In the genomic region with DNA sequence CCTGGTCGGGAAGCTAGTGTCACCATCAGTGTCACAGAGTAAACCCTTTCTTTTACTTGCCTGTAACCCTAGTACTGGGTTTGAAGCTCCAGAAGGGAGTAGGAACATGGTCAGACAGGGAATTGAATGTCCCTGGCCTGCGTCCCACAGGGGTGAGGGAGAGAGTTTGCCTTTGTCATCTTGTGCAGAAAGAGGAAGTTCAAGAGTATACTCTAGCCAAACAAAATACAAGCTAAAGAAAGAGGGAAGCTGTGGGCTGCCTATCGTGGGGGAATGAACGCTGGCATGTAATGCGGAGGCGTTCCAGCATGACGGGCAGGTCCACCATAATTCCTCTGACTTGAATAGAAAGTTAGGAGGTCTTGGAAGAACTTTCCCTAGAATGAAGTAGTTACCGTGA, we compare ENCODE assay signal across 10 mouse cellular contexts. TPM values are rescaled to one million over a fixed set of nuclear protein-coding genes. Genes with fewer than 3 reads are reported as not detected.
DNase-seq lines count a peak whose midpoint lies in the region; ATAC-seq and TF ChIP-seq lines count a peak whose summit lies in the region.
"Had no signal": no experiment of that assay in that cellular context is flagged by ENCODE, and none has a peak within 500 bp of the region (broad histone marks: within the 10 kb centered on the region; RNA-seq: fewer than 3 reads in every experiment).

No protein-coding gene starts in this region.

- no peaks in the 10 kb centered on the region for H3K9me3 ChIP-seq in liver, embryonic 12.5 days (replicated peaks)
- H3K9me3 ChIP-seq in midbrain, embryonic 16.5 days (replicated peaks; ENCODE audit: control insufficient read depth, low read length, poor library complexity, severe bottlenecking): no peaks in the 10 kb centered on the region
- H3K9me3 ChIP-seq: midbrain, embryonic 10.5 days had no signal

- TF ChIP-seq CTCF in liver, adult 2 months (IDR thresholded peaks at IDR 0.05; ENCODE audit: low read depth, low read length): no peak

- WGBS in liver, adult 2 months: 89% methylated on average over 8 of the region's 8 CpGs
- WGBS in liver, embryonic 12.5 days (ENCODE audit: insufficient replicate concordance): 34% methylated on average over 8 of the region's 8 CpGs
- 92% methylated on average over 8 of the region's 8 CpGs for WGBS in midbrain, embryonic 16.5 days

- peak; percentile 55 for DNase-seq in liver, adult 2 months (ENCODE audit: extremely low read depth, low read depth, low spot score)
- DNase-seq in monocyte, adult 2 months (ENCODE audit: low read depth in 1 of 2, low spot score in 2 of 2): peak; percentile 54 to 67
- DNase-seq in retina, embryonic 14.5 days (ENCODE audit: low spot score): no peak

- no peak overlapping the region for H3K4me3 ChIP-seq in liver, adult 2 months (ENCODE audit: insufficient read depth, low read depth, low read length)
- no peak overlapping the region for H3K4me3 ChIP-seq in liver, embryonic 12.5 days
- no peak overlapping the region for H3K4me3 ChIP-seq in brown adipose tissue, adult 24 weeks (ENCODE audit: insufficient read depth, low read depth, low read length)
- no peak overlapping the region for H3K4me3 ChIP-seq in midbrain, embryonic 16.5 days (ENCODE audit: low read depth, low read length)
- H3K4me3 ChIP-seq: midbrain, embryonic 10.5 days had no signal

- ATAC-seq in liver, embryonic 12.5 days: no peak
- ATAC-seq in hematopoietic stem cell, adult 5-6 weeks (replicated peaks in 1 of 2; ENCODE audit: insufficient read depth in 1 of 2, low FRiP score in 2 of 2, low TSS enrichment in 1 of 2, low read depth in 1 of 2, poor library complexity in 2 of 2, severe bottlenecking in 2 of 2): peak; percentile 76 to 91
- ATAC-seq in midbrain, embryonic 16.5 days: no peak
- ATAC-seq in inflammation-experienced regulatory T-cells, adult 6 months: no peak

- no peak overlapping the region for H3K4me2 ChIP-seq in liver, embryonic 12.5 days
- H3K4me2 ChIP-seq in midbrain, embryonic 16.5 days (ENCODE audit: low read length): no peak overlapping the region

- H3K27ac ChIP-seq in liver, adult 2 months (replicated peaks; ENCODE audit: insufficient read depth, low read depth, low read length): no peak overlapping the region
- no peak overlapping the region for H3K27ac ChIP-seq in liver, embryonic 12.5 days
- H3K27ac ChIP-seq in brown adipose tissue, adult 24 weeks (replicated peaks; ENCODE audit: low read depth, low read length): peak overlapping the region; percentile 38; the same call in 1 of the 2 replicates
- H3K27ac ChIP-seq in midbrain, embryonic 16.5 days (ENCODE audit: low read length): no peak overlapping the region
- H3K27ac ChIP-seq: midbrain, embryonic 10.5 days had no signal

- H3K36me3 ChIP-seq in liver, adult 2 months (ENCODE audit: control insufficient read depth, insufficient read depth, low read length): peaks cover 10% of the 10 kb centered on the region; the same call in 1 of the 2 replicates
- H3K36me3 ChIP-seq in liver, embryonic 12.5 days: no peaks in the 10 kb centered on the region
- H3K36me3 ChIP-seq in midbrain, embryonic 16.5 days (ENCODE audit: control insufficient read depth, insufficient read depth, low read length): no peaks in the 10 kb centered on the region
- H3K36me3 ChIP-seq: midbrain, embryonic 10.5 days had no signal

- H3K27me3 ChIP-seq in liver, adult 2 months (ENCODE audit: control insufficient read depth, insufficient read depth, low read length): no peaks in the 10 kb centered on the region
- H3K27me3 ChIP-seq in liver, embryonic 12.5 days (replicated peaks): no peaks in the 10 kb centered on the region
- H3K27me3 ChIP-seq in midbrain, embryonic 16.5 days (ENCODE audit: control insufficient read depth, insufficient read depth, low read depth, low read length): no peaks in the 10 kb centered on the region

- no peaks in the 10 kb centered on the region for H3K79me2 ChIP-seq in liver, adult 2 months (ENCODE audit: control insufficient read depth, insufficient read depth, low read length)

- H3K9ac ChIP-seq in liver, adult 2 months (ENCODE audit: low read depth, low read length): no peak overlapping the region
- no peak overlapping the region for H3K9ac ChIP-seq in liver, embryonic 12.5 days
- H3K9ac ChIP-seq in midbrain, embryonic 16.5 days (ENCODE audit: low read depth, low read length): no peak overlapping the region

- peaks cover 11% of the 10 kb centered on the region; the same call in 1 of the 2 replicates for H3K4me1 ChIP-seq in liver, adult 2 months (ENCODE audit: control insufficient read depth, insufficient read depth, low read length)
- peaks cover 6% of the 10 kb centered on the region; the same call in 1 of the 2 replicates for H3K4me1 ChIP-seq in liver, embryonic 12.5 days
- peaks cover 2% of the 10 kb centered on the region; the same call in 1 of the 2 replicates for H3K4me1 ChIP-seq in brown adipose tissue, adult 24 weeks (ENCODE audit: control insufficient read depth, insufficient read depth, insufficient read length, low read length)
- H3K4me1 ChIP-seq in midbrain, embryonic 16.5 days (ENCODE audit: control insufficient read depth, insufficient read depth, low read length): no peaks in the 10 kb centered on the region
- H3K4me1 ChIP-seq: midbrain, embryonic 10.5 days had no signal

- TF ChIP-seq POLR2A in liver, adult 2 months (IDR thresholded peaks at IDR 0.05; ENCODE audit: extremely low read depth, insufficient read depth, low read length): no peak

RNA-seq across cellular contexts. Expression of gene Ccl9, which starts 6.2 kb away (rescaled TPM):
- total RNA-seq in liver, adult 2 months (2014; rRNA removed): 92.1 and 125 TPM in 2 replicates
- polyA plus RNA-seq in liver, adult 2 months (2012; rRNA removed): 45.5 and 61.7 TPM in 2 replicates
- polyA plus RNA-seq in liver, embryonic 12.5 days (2016; fragmentation: Nextera tagmentation; extraction: Ambion mirVana): 9.7 and 11.9 TPM in 2 replicates
- 11.4 and 13.7 TPM in 2 replicates for polyA plus RNA-seq in brown adipose tissue, adult 24 weeks (2012; ENCODE audit: insufficient read depth, insufficient read length, missing spikeins)
- 37.3 and 43.8 TPM in 2 replicates for total RNA-seq in hematopoietic stem cell, adult 5-6 weeks (2017)
- polyA plus RNA-seq in midbrain, embryonic 16.5 days (2015; fragmentation: Nextera tagmentation; extraction: Ambion mirVana): 1.1 and 1.5 TPM in 2 replicates
- not detected for polyA plus RNA-seq in inflammation-experienced regulatory T-cells, adult 6 months (2017; shearing (Covaris generic))

RNA-seq across cellular contexts. Expression of gene Ccl6, which starts 20.7 kb away (rescaled TPM):
- total RNA-seq in liver, adult 2 months (2014; rRNA removed): 8.7 and 14.1 TPM in 2 replicates
- 2.5 and 3.3 TPM in 2 replicates for polyA plus RNA-seq in liver, adult 2 months (2012; rRNA removed)
- 8.0 and 8.8 TPM in 2 replicates for polyA plus RNA-seq in liver, embryonic 12.5 days (2016; fragmentation: Nextera tagmentation; extraction: Ambion mirVana)
- polyA plus RNA-seq in brown adipose tissue, adult 24 weeks (2012; ENCODE audit: insufficient read depth, insufficient read length, missing spikeins): 21.1 and 56.5 TPM in 2 replicates
- total RNA-seq in hematopoietic stem cell, adult 5-6 weeks (2017): 6.3 and 33.4 TPM in 2 replicates
- 0.88 and 2.0 TPM in 2 replicates for polyA plus RNA-seq in midbrain, embryonic 16.5 days (2015; fragmentation: Nextera tagmentation; extraction: Ambion mirVana)
- polyA plus RNA-seq in inflammation-experienced regulatory T-cells, adult 6 months (2017; shearing (Covaris generic)): 1 to 10 TPM in 1 of 3 experiments, not detected in 2; 1.3 TPM

RNA-seq across cellular contexts. Expression of gene Ccl5, which starts 41.9 kb away (rescaled TPM):
- total RNA-seq in liver, adult 2 months (2014; rRNA removed): 0.37 and 1.1 TPM in 2 replicates
- 7.2 and 13.2 TPM in 2 replicates for polyA plus RNA-seq in liver, adult 2 months (2012; rRNA removed)
- polyA plus RNA-seq in liver, embryonic 12.5 days (2016; fragmentation: Nextera tagmentation; extraction: Ambion mirVana): 0.33 TPM in 1 of 2 replicates, not detected in the other
- polyA plus RNA-seq in brown adipose tissue, adult 24 weeks (2012; ENCODE audit: insufficient read depth, insufficient read length, missing spikeins): 3.7 and 4.0 TPM in 2 replicates
- total RNA-seq in hematopoietic stem cell, adult 5-6 weeks (2017): 4.7 and 5.3 TPM in 2 replicates
- polyA plus RNA-seq in midbrain, embryonic 16.5 days (2015; fragmentation: Nextera tagmentation; extraction: Ambion mirVana): not detected in 2 replicates
- 1,000 to 10,000 TPM in 1 of 3 experiments, 100 to 1,000 TPM in 2; 180 to 6,393 (median 256) TPM for polyA plus RNA-seq in inflammation-experienced regulatory T-cells, adult 6 months (2017; shearing (Covaris generic))
- total RNA-seq: layer of hippocampus, postnatal 14 days had no signal
- polyA plus RNA-seq: midbrain, embryonic 10.5 days had no signal

RNA-seq across cellular contexts. Expression of gene Heatr9, which starts 50.2 kb away (rescaled TPM):
- total RNA-seq in liver, adult 2 months (2014; rRNA removed): not detected in 2 replicates
- polyA plus RNA-seq in liver, adult 2 months (2012; rRNA removed): not detected in 2 replicates
- not detected in 2 replicates for polyA plus RNA-seq in liver, embryonic 12.5 days (2016; fragmentation: Nextera tagmentation; extraction: Ambion mirVana)
- polyA plus RNA-seq in brown adipose tissue, adult 24 weeks (2012; ENCODE audit: insufficient read depth, insufficient read length, missing spikeins): not detected in 2 replicates
- not detected in 2 replicates for total RNA-seq in hematopoietic stem cell, adult 5-6 weeks (2017)
- not detected in 2 replicates for polyA plus RNA-seq in midbrain, embryonic 16.5 days (2015; fragmentation: Nextera tagmentation; extraction: Ambion mirVana)
- polyA plus RNA-seq in inflammation-experienced regulatory T-cells, adult 6 months (2017; shearing (Covaris generic)): 1 to 10 TPM in 1 of 3 experiments, under 1 TPM in 1, not detected in 1; 0.24 to 6.5 TPM
- total RNA-seq: layer of hippocampus, postnatal 14 days had no signal
- polyA plus RNA-seq: midbrain, embryonic 10.5 days had no signal

Comparison
In these comparisons a context has a peak if more than half of its experiments do, and no peak if none do; other contexts are left out.
1. ATAC-seq: peak in hematopoietic stem cell, adult 5-6 weeks (2 of 2); none in liver, embryonic 12.5 days (single experiment), midbrain, embryonic 16.5 days (single experiment) and inflammation-experienced regulatory T-cells, adult 6 months (single experiment).
2. RNA of gene Ccl5, which starts 41.9 kb away (polyA plus RNA-seq): 180 to 6,393 TPM in inflammation-experienced regulatory T-cells, adult 6 months; 7.2 to 13.2 TPM in liver, adult 2 months, 3.7 to 4.0 TPM in brown adipose tissue, adult 24 weeks, 0.33 TPM in liver, embryonic 12.5 days and not detected in midbrain, embryonic 16.5 days; every median in the first group is over 10 times any median in the second.